Mouse (Mus musculus): ENCODE data around the gene Rab7b. TPM values are rescaled to one million over a fixed set of nuclear protein-coding genes. Genes with fewer than 3 reads are reported as not detected.

Gene Rab7b
- total and polyA plus RNA-seq, 2 experiments from 2014 or later = 2.8 to 3.1 TPM

GRCm38 (mm10) chr1:131754916-131755315, 66.4 kb downstream of the Rab7b start:
- Histone ChIP-seq H3K4me1 (ENCODE audit: control insufficient read depth, insufficient read depth) (peaks cover 26% of the 10 kb centered on the region), H3K27me3 (ENCODE audit: control insufficient read depth, insufficient read depth, low read length) (peaks cover 2% of the 10 kb centered on the region; the same call in 1 of the 2 replicates), H3K4me2 (ENCODE audit: low read depth, low read length) (no peak overlapping the region), H3K36me3 (replicated peaks; ENCODE audit: control insufficient read depth, insufficient read depth, low read length) (no peaks in the 10 kb centered on the region), H3K9me3 (replicated peaks; ENCODE audit: control insufficient read depth, low read length) (no peaks in the 10 kb centered on the region), H3K27ac (ENCODE audit: low read depth) (peak overlapping the region; percentile 64), H3K9ac (replicated peaks; ENCODE audit: low read depth, low read length) (no peak overlapping the region), H3K4me3 (ENCODE audit: low read depth, low read length) (no peak overlapping the region)
- DNase-seq (ENCODE audit: low spot score) (peak; percentile 78), ATAC-seq (ENCODE audit: insufficient read depth, low read depth) (peak; percentile 67)
- TF ChIP-seq EP300 (IDR thresholded peaks at IDR 0.05; ENCODE audit: low read depth) (no peak), CTCF (IDR thresholded peaks at IDR 0.05; ENCODE audit: low read depth) (no peak)
- WGBS = 47% methylated on average over 4 of the region's 4 CpGs

- 91% methylated on average over 6 of the region's 6 CpGs for WGBS
- H3K27ac ChIP-seq (ENCODE audit: low read depth) = no peak overlapping the region
- no peaks in the 10 kb centered on the region for H3K36me3 ChIP-seq (replicated peaks; ENCODE audit: control insufficient read depth, insufficient read depth, low read length)
- no peaks in the 10 kb centered on the region for H3K27me3 ChIP-seq (ENCODE audit: control insufficient read depth, insufficient read depth, low read length)
- no peak overlapping the region for H3K9ac ChIP-seq (replicated peaks; ENCODE audit: low read depth, low read length)
- peaks cover 26% of the 10 kb centered on the region for H3K4me1 ChIP-seq (ENCODE audit: control insufficient read depth, insufficient read depth)
- no peak overlapping the region for H3K4me2 ChIP-seq (ENCODE audit: low read depth, low read length)
- DNase-seq (ENCODE audit: low spot score) (no peak), ATAC-seq (ENCODE audit: insufficient read depth, low read depth) (no peak)
- no peak overlapping the region for H3K4me3 ChIP-seq (ENCODE audit: low read depth, low read length)
- no peaks in the 10 kb centered on the region for H3K9me3 ChIP-seq (replicated peaks; ENCODE audit: control insufficient read depth, low read length)
- no peak for TF ChIP-seq EP300 (IDR thresholded peaks at IDR 0.05; ENCODE audit: low read depth)
- no peak for TF ChIP-seq CTCF (IDR thresholded peaks at IDR 0.05; ENCODE audit: low read depth)
These were observed 68.7 kb downstream of the Rab7b start for GRCm38 (mm10) chr1:131757211-131757610.

- Histone ChIP-seq H3K4me2 (ENCODE audit: low read depth, low read length) (no peak overlapping the region), H3K27ac (ENCODE audit: low read depth) (no peak overlapping the region), H3K9ac (replicated peaks; ENCODE audit: low read depth, low read length) (no peak overlapping the region), H3K36me3 (replicated peaks; ENCODE audit: control insufficient read depth, insufficient read depth, low read length) (no peaks in the 10 kb centered on the region), H3K4me1 (ENCODE audit: control insufficient read depth, insufficient read depth) (peaks cover 17% of the 10 kb centered on the region), H3K4me3 (ENCODE audit: low read depth, low read length) (no peak overlapping the region), H3K27me3 (ENCODE audit: control insufficient read depth, insufficient read depth, low read length) (no peaks in the 10 kb centered on the region), H3K9me3 (replicated peaks; ENCODE audit: control insufficient read depth, low read length) (no peaks in the 10 kb centered on the region)
- no peak for DNase-seq (ENCODE audit: low spot score)
- 86% methylated on average over 7 of the region's 7 CpGs for WGBS
- ATAC-seq (ENCODE audit: insufficient read depth, low read depth) = no peak
- TF ChIP-seq EP300 (IDR thresholded peaks at IDR 0.05; ENCODE audit: low read depth) (no peak), CTCF (IDR thresholded peaks at IDR 0.05; ENCODE audit: low read depth) (no peak)
These were observed 70.3 kb downstream of the Rab7b start for GRCm38 (mm10) chr1:131758796-131759195.

GRCm38 (mm10) chr1:131759667-131760427, 71.4 kb downstream of the Rab7b start:
- Histone ChIP-seq H3K27ac (ENCODE audit: low read depth) (no peak overlapping the region), H3K4me2 (ENCODE audit: low read depth, low read length) (no peak overlapping the region), H3K9me3 (replicated peaks; ENCODE audit: control insufficient read depth, low read length) (no peaks in the 10 kb centered on the region), H3K4me3 (ENCODE audit: low read depth, low read length) (no peak overlapping the region), H3K9ac (replicated peaks; ENCODE audit: low read depth, low read length) (no peak overlapping the region), H3K27me3 (ENCODE audit: control insufficient read depth, insufficient read depth, low read length) (no peaks in the 10 kb centered on the region), H3K4me1 (ENCODE audit: control insufficient read depth, insufficient read depth) (peaks cover 7% of the 10 kb centered on the region), H3K36me3 (replicated peaks; ENCODE audit: control insufficient read depth, insufficient read depth, low read length) (no peaks in the 10 kb centered on the region)
- TF ChIP-seq EP300 (IDR thresholded peaks at IDR 0.05; ENCODE audit: low read depth) = no peak
- no peak for TF ChIP-seq CTCF (IDR thresholded peaks at IDR 0.05; ENCODE audit: low read depth)
- DNase-seq (ENCODE audit: low spot score) (no peak), ATAC-seq (ENCODE audit: insufficient read depth, low read depth) (no peak; the same call in 1 of the 2 replicates)
- WGBS = 61% methylated on average over 9 of the region's 9 CpGs

- H3K27ac ChIP-seq (ENCODE audit: low read depth) = no peak overlapping the region
These were observed 71.9 kb downstream of the Rab7b start for GRCm38 (mm10) chr1:131760428-131760820.

More at GRCm38 (mm10) chr1:131760428-131760820, 71.9 kb downstream of the Rab7b start:
- 80% methylated on average over 3 of the region's 3 CpGs for WGBS
- Histone ChIP-seq H3K9ac (replicated peaks; ENCODE audit: low read depth, low read length) (no peak overlapping the region), H3K4me3 (ENCODE audit: low read depth, low read length) (no peak overlapping the region), H3K4me1 (ENCODE audit: control insufficient read depth, insufficient read depth) (peaks cover under 1% of the 10 kb centered on the region), H3K36me3 (replicated peaks; ENCODE audit: control insufficient read depth, insufficient read depth, low read length) (no peaks in the 10 kb centered on the region), H3K4me2 (ENCODE audit: low read depth, low read length) (no peak overlapping the region), H3K27me3 (ENCODE audit: control insufficient read depth, insufficient read depth, low read length) (no peaks in the 10 kb centered on the region), H3K9me3 (replicated peaks; ENCODE audit: control insufficient read depth, low read length) (no peaks in the 10 kb centered on the region)
- DNase-seq (ENCODE audit: low spot score) (no peak), ATAC-seq (ENCODE audit: insufficient read depth, low read depth) (no peak)
- no peak for TF ChIP-seq CTCF (IDR thresholded peaks at IDR 0.05; ENCODE audit: low read depth)
- TF ChIP-seq EP300 (IDR thresholded peaks at IDR 0.05; ENCODE audit: low read depth) = no peak

Data from heart, postnatal 0 days (tissue).